Mouse (Mus musculus) neural tube, embryonic 11.5 days (tissue): ENCODE results near the gene Mycbp2. TPM values are rescaled to one million over a fixed set of nuclear protein-coding genes. Genes with fewer than 3 reads are reported as not detected.

Experiments used
- ATAC-seq: fragments of 200-750 bp; cut with Nextera tagmentation; 2 replicates; pipeline ENCODE4 v1.8.0; 2017; ENCODE audit warnings: moderate number of reproducible peaks, mild to moderate bottlenecking, moderate TSS enrichment, moderate library complexity; ENCODE audit not compliant: insufficient read depth, low FRiP score, low TSS enrichment
- DNase-seq: peaks from one replicate; pipeline ENCODE4 v3.0.0-alpha.2; 2015; ENCODE audit warnings: low spot score
- H3K27ac ChIP-seq: fragments of 300-500 bp; sonication (generic); 2 replicates; pipeline ENCODE4 v1.5.1; 2014; ENCODE audit warnings: low read depth, mild to moderate bottlenecking, low read length
- H3K27me3 ChIP-seq: fragments of 300-500 bp; sonication (generic); 2 replicates; pipeline ENCODE4 v1.6.1; 2014; ENCODE audit warnings: mild to moderate bottlenecking, low read length, mixed read lengths; ENCODE audit not compliant: control insufficient read depth, insufficient read depth
- H3K36me3 ChIP-seq: fragments of 300-500 bp; sonication (generic); 2 replicates; pipeline ENCODE4 v1.6.1; 2014; ENCODE audit warnings: mild to moderate bottlenecking, low read length, moderate library complexity, mixed read lengths; ENCODE audit not compliant: control insufficient read depth, insufficient read depth
- H3K4me1 ChIP-seq: fragments of 300-500 bp; sonication (generic); 2 replicates; pipeline ENCODE4 v1.6.1; 2014; ENCODE audit warnings: low read length, mixed read lengths; ENCODE audit not compliant: control insufficient read depth, insufficient read depth
- H3K4me2 ChIP-seq: fragments of 300-500 bp; sonication (generic); 2 replicates; pipeline ENCODE4 v1.6.1; 2014; ENCODE audit warnings: low read depth, mild to moderate bottlenecking, moderate library complexity
- H3K4me3 ChIP-seq: fragments of 300-500 bp; sonication (generic); 2 replicates; pipeline ENCODE4 v1.5.1; 2014; ENCODE audit warnings: low read depth, low read length
- H3K9ac ChIP-seq: fragments of 300-500 bp; sonication (generic); 2 replicates; pipeline ENCODE4 v1.6.1; 2014; ENCODE audit warnings: mild to moderate bottlenecking, low read length
- H3K9me3 ChIP-seq: fragments of 300-500 bp; sonication (generic); 2 replicates; pipeline ENCODE4 v1.6.1; 2016; ENCODE audit warnings: low read length; ENCODE audit not compliant: control insufficient read depth
- WGBS: fragments of 180-500 bp; shearing (Covaris S2); extraction: QIAGEN DNeasy Blood & Tissue Kit; methylation state at CpG from one replicate; pipeline ENCODE4 v1.1.7; 2014; 5-methylcytosine and 5-hydroxymethylcytosine counted together
- polyA plus RNA-seq: library from polyadenylated mRNA; unstranded; fragments of >200 nt; fragmentation: Nextera tagmentation; extraction: Ambion mirVana; gene quantifications from 2 replicates; pipeline ENCODE4 v1.2.1, GENCODE M21; 2014

The Mycbp2 gene
- polyA plus RNA-seq, 1 experiment from 2014 or later = 29.4 TPM

DNA sequence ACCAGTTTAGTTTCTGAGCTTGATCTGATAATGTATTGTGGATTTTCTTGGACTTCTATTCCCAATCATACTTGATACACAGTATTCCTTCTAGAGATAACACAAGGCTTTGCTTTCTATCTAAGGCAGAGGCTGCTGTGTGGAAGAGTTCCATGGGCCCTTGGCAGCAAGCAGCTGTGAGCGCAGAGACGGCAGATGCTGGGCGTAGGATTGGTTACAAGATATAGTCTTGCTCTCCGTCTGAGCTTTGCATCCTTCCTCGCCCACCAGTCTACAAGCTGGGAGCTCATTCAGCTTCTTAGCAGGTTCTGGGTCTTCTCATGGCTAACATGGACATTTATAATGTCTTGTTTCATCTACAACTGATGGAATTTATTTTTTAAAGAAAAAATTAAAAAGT is 196.5 kb downstream of the Mycbp2 start:
- WGBS = 90% methylated on average over 5 of the region's 5 CpGs
- Histone ChIP-seq H3K9ac (no peak overlapping the region), H3K27ac (no peak overlapping the region), H3K4me2 (no peak overlapping the region), H3K36me3 (peaks cover 2% of the 10 kb centered on the region; the same call in 1 of the 2 replicates), H3K9me3 (no peaks in the 10 kb centered on the region), H3K27me3 (no peaks in the 10 kb centered on the region), H3K4me1 (no peaks in the 10 kb centered on the region), H3K4me3 (no peak overlapping the region)
- DNase-seq = no peak
- no peak for ATAC-seq

- H3K4me2 ChIP-seq = no peak overlapping the region
- no peak overlapping the region for H3K27ac ChIP-seq
- no peaks in the 10 kb centered on the region for H3K9me3 ChIP-seq
- no peaks in the 10 kb centered on the region for H3K27me3 ChIP-seq
- DNase-seq (no peak), ATAC-seq (no peak)
- 81% methylated on average over 2 of the region's 2 CpGs for WGBS
- H3K36me3 ChIP-seq = peaks cover 10% of the 10 kb centered on the region
- H3K9ac ChIP-seq = no peak overlapping the region
- H3K4me3 ChIP-seq = no peak overlapping the region
- H3K4me1 ChIP-seq = no peaks in the 10 kb centered on the region
Measured at GRCm38 (mm10) chr14:103131991-103132390, 214.6 kb downstream of the Mycbp2 start.

GRCm38 (mm10) chr14:103125756-103126155 is 220.9 kb downstream of the Mycbp2 start:
- ATAC-seq (no peak), DNase-seq (no peak)
- 87% methylated on average over 6 of the region's 6 CpGs for WGBS

GRCm38 (mm10) chr14:103114994-103115670 is 231.5 kb downstream of the Mycbp2 start:
- DNase-seq = no peak
- Histone ChIP-seq H3K9ac (no peak overlapping the region), H3K4me1 (no peaks in the 10 kb centered on the region), H3K4me2 (no peak overlapping the region), H3K27ac (no peak overlapping the region), H3K4me3 (no peak overlapping the region), H3K9me3 (no peaks in the 10 kb centered on the region), H3K27me3 (no peaks in the 10 kb centered on the region), H3K36me3 (peaks cover 13% of the 10 kb centered on the region)
- no peak for ATAC-seq
- WGBS = 93% methylated on average over 3 of the region's 3 CpGs

More at GRCm38 (mm10) chr14:103125756-103126155, 220.9 kb downstream of the Mycbp2 start:
- no peak overlapping the region for H3K4me2 ChIP-seq
- H3K27me3 ChIP-seq = no peaks in the 10 kb centered on the region
- peaks cover 10% of the 10 kb centered on the region for H3K36me3 ChIP-seq
- H3K9me3 ChIP-seq = no peaks in the 10 kb centered on the region
- no peaks in the 10 kb centered on the region for H3K4me1 ChIP-seq
- no peak overlapping the region for H3K4me3 ChIP-seq
- H3K9ac ChIP-seq = no peak overlapping the region
- H3K27ac ChIP-seq = no peak overlapping the region

DNA sequence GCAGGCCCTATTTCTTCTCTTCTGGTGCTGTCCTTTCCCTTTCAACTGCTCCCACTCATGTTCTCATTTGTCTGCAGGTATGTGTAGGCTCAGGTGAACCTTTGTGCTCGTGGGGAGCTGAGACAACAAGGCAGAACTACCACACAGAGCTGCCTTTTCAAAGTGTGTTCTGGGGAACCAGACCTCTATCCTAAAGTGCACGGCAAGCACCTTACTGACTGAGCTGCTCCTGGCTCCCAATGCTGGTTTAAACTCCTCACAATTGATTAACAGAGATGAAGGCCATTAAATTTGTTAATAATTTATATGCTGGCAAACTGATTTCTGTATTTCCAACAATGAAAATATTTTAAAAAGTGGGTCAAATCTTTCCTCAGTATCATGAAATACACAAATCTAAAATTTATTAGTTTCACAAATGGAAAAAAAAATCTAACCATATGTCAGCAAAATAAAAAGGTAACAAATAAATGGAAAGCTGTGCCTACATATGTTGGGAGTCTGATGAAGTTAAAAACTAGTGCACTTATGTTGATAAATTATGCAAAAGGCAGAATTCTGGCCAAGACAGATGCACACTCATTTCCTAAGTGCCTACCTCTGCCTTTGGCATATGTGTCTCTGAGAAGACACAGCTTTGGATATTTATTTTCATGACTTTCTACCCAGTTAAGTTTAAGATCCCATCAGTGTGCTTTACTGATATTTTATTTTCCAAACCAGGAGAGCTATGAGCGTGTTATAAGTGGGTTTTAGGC is 233.8 kb downstream of the Mycbp2 start:
- H3K27me3 ChIP-seq = no peaks in the 10 kb centered on the region
- ATAC-seq (no peak), DNase-seq (no peak)
- WGBS = 92% methylated on average over 3 of the region's 3 CpGs
- no peak overlapping the region for H3K27ac ChIP-seq
- H3K36me3 ChIP-seq = peaks cover 9% of the 10 kb centered on the region
- H3K9ac ChIP-seq = no peak overlapping the region
- H3K4me1 ChIP-seq = no peaks in the 10 kb centered on the region
- no peaks in the 10 kb centered on the region for H3K9me3 ChIP-seq
- no peak overlapping the region for H3K4me2 ChIP-seq
- H3K4me3 ChIP-seq = no peak overlapping the region

DNA sequence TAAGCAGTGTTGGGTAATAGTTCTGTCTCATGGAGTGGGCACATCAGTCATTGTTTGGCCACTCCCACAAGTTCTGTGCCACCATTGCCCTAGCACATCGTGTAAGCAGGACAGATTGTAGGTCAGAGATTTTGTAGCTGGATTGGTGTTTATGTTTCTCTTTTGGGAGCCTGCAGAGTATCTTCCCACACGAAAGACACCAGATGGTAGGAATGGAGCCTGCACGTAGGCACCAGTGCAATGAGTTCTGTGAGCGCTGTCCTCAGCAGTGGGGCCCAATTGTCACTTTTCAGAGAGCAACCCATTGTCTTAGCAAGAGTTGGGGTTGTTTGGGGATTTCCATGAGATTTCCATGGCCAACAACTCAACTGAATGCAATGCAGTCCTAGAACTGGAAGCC is 236.6 kb downstream of the Mycbp2 start:
- 87% methylated on average over 4 of the region's 4 CpGs for WGBS
- no peak overlapping the region for H3K9ac ChIP-seq
- H3K36me3 ChIP-seq = peaks cover 3% of the 10 kb centered on the region
- no peak overlapping the region for H3K4me2 ChIP-seq
- no peaks in the 10 kb centered on the region for H3K27me3 ChIP-seq
- H3K4me1 ChIP-seq = no peaks in the 10 kb centered on the region
- ATAC-seq (no peak), DNase-seq (no peak)
- no peaks in the 10 kb centered on the region for H3K9me3 ChIP-seq
- no peak overlapping the region for H3K27ac ChIP-seq
- H3K4me3 ChIP-seq = no peak overlapping the region

DNA sequence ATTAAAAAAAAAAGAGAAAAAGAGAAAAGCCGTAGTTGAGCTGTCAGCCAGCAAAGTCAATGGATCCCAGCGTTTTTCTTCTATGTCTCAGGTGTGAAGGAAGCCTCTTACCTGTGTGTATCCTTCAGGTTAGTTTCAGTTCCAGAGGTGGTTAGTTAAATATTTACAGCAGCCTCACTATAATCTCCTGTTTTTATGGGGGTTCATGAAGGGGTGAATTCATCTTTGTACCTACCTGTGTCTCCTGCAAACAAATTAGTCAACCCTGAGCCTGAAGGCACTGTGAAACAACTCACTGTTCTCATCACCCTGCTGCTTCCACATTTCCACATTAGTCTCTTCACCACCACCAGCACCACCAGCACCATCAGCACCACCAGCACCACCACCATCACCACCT is 240.3 kb downstream of the Mycbp2 start:
- Histone ChIP-seq H3K4me1 (no peaks in the 10 kb centered on the region), H3K4me2 (no peak overlapping the region), H3K27me3 (no peaks in the 10 kb centered on the region), H3K9me3 (no peaks in the 10 kb centered on the region), H3K36me3 (no peaks in the 10 kb centered on the region), H3K27ac (no peak overlapping the region), H3K9ac (no peak overlapping the region), H3K4me3 (no peak overlapping the region)
- ATAC-seq (no peak), DNase-seq (no peak)
- WGBS = 86% methylated on average over 2 of the region's 2 CpGs

DNA sequence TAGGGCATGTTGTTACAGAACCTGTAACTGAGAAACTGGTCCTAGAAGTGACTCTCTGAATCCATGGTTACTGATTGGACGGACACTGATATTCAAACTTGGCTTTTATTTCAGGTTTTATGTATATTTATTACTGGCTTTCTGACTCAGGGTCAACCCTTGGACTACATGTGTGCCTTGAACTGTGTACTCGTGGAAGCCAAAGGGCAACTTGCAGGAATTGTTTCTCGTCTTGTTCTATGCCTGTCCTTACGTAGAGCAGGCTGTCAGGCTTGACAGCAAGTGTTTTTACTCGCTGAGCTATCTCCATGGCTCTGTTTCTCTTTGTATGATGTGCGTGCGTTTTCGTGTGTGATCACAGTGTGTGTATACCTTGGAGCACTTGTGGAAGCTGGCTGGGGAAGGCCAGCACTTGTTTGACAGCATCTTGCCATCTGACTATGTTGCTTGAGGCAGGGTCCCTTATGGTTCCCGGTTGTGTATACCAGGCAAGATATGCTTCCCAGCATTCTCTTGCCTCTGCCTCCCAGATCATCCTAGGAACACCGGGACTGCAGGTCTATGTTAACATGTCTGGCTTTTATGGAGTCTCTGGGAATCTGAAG is 243.8 kb downstream of the Mycbp2 start:
- Histone ChIP-seq H3K4me3 (no peak overlapping the region), H3K9me3 (no peaks in the 10 kb centered on the region), H3K27me3 (no peaks in the 10 kb centered on the region), H3K27ac (no peak overlapping the region), H3K36me3 (no peaks in the 10 kb centered on the region), H3K4me2 (no peak overlapping the region), H3K9ac (no peak overlapping the region), H3K4me1 (no peaks in the 10 kb centered on the region)
- DNase-seq (no peak), ATAC-seq (no peak)
- 81% methylated on average over 10 of the region's 10 CpGs for WGBS
